Mouse (Mus musculus): ENCODE measurements around the gene Sco1. TPM values are rescaled to one million over a fixed set of nuclear protein-coding genes. Genes with fewer than 3 reads are reported as not detected.

Gene Sco1
- polyA plus RNA-seq, 1 experiment, result 1.8 TPM

DNA sequence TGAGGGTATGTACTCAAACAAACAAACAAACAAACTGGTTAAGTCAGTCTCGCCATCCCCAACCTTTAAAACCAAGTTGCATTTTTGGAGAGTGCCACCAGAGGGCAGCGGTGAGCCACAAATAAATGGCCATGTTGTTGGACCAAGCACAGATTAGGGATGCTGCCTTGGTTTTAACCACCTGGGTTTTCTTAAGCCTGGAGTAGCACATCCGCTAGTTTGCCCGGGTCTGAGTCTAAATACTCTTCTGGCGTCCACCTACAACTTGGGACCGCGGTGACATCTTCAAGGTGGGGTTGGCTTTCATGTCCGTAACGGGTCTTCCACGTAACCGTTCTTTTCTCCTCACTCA is 60.4 kb downstream of the Sco1 start:
- H3K27me3 ChIP-seq (ENCODE audit: control insufficient read depth, insufficient read depth, low read length), result no peaks in the 10 kb centered on the region
- H3K27ac ChIP-seq (ENCODE audit: control insufficient read depth, insufficient read depth, low read depth, low read length), result no peak overlapping the region
- no peaks in the 10 kb centered on the region for H3K36me3 ChIP-seq (ENCODE audit: control insufficient read depth, insufficient read depth, low read length)
- no peak for TF ChIP-seq POLR2A (IDR thresholded peaks at IDR 0.05; ENCODE audit: control insufficient read depth, low read depth, low read length)
- peak; percentile 73; the same call in 1 of the 2 replicates for TF ChIP-seq CTCF (IDR thresholded peaks at IDR 0.05; ENCODE audit: control insufficient read depth, insufficient read depth, insufficient replicate concordance, low read depth, low read length)
- peaks cover 5% of the 10 kb centered on the region for H3K4me1 ChIP-seq (ENCODE audit: control insufficient read depth, insufficient read depth, low read length)
- H3K4me3 ChIP-seq (ENCODE audit: control insufficient read depth, low read depth, low read length), result peak overlapping the region; percentile 64

GRCm38 (mm10) chr11:67113381-67113780 is 60.9 kb downstream of the Sco1 start:
- no peaks in the 10 kb centered on the region for H3K36me3 ChIP-seq (ENCODE audit: control insufficient read depth, insufficient read depth, low read length)
- peak overlapping the region; percentile 64 for H3K4me3 ChIP-seq (ENCODE audit: control insufficient read depth, low read depth, low read length)
- no peak for TF ChIP-seq POLR2A (IDR thresholded peaks at IDR 0.05; ENCODE audit: control insufficient read depth, low read depth, low read length)
- TF ChIP-seq CTCF (IDR thresholded peaks at IDR 0.05; ENCODE audit: control insufficient read depth, insufficient read depth, insufficient replicate concordance, low read depth, low read length), result no peak
- H3K27me3 ChIP-seq (ENCODE audit: control insufficient read depth, insufficient read depth, low read length), result no peaks in the 10 kb centered on the region
- no peak overlapping the region for H3K27ac ChIP-seq (ENCODE audit: control insufficient read depth, insufficient read depth, low read depth, low read length)
- peaks cover 5% of the 10 kb centered on the region for H3K4me1 ChIP-seq (ENCODE audit: control insufficient read depth, insufficient read depth, low read length)

DNA sequence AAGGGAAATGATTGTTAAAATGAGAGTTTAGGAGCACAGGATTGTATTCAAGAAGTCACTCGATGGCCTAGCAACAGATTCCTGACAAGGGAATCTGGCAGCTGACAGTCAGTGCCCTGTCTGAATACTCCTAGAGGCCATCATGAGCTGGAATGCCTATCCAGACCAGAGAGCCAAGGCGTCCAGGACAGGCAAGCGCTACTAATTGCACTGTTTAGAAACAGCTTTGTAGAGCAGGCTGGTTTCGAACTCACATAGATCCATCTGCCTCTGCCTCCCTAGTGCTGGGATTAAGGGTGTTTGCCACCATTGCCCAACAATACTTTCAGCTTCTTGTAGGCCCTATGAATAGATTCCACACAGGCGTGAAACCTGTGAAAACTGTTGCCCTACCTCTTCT is 61.8 kb downstream of the Sco1 start:
- peaks cover 5% of the 10 kb centered on the region for H3K4me1 ChIP-seq (ENCODE audit: control insufficient read depth, insufficient read depth, low read length)
- no peaks in the 10 kb centered on the region for H3K27me3 ChIP-seq (ENCODE audit: control insufficient read depth, insufficient read depth, low read length)
- no peak overlapping the region for H3K4me3 ChIP-seq (ENCODE audit: control insufficient read depth, low read depth, low read length)
- TF ChIP-seq POLR2A (IDR thresholded peaks at IDR 0.05; ENCODE audit: control insufficient read depth, low read depth, low read length), result no peak
- no peak for TF ChIP-seq CTCF (IDR thresholded peaks at IDR 0.05; ENCODE audit: control insufficient read depth, insufficient read depth, insufficient replicate concordance, low read depth, low read length)
- no peak overlapping the region for H3K27ac ChIP-seq (ENCODE audit: control insufficient read depth, insufficient read depth, low read depth, low read length)
- H3K36me3 ChIP-seq (ENCODE audit: control insufficient read depth, insufficient read depth, low read length), result no peaks in the 10 kb centered on the region

GRCm38 (mm10) chr11:67114901-67115300 is 62.4 kb downstream of the Sco1 start:
- Histone ChIP-seq H3K4me3 (ENCODE audit: control insufficient read depth, low read depth, low read length) (no peak overlapping the region), H3K27me3 (ENCODE audit: control insufficient read depth, insufficient read depth, low read length) (no peaks in the 10 kb centered on the region), H3K36me3 (ENCODE audit: control insufficient read depth, insufficient read depth, low read length) (no peaks in the 10 kb centered on the region), H3K4me1 (ENCODE audit: control insufficient read depth, insufficient read depth, low read length) (peaks cover 5% of the 10 kb centered on the region), H3K27ac (ENCODE audit: control insufficient read depth, insufficient read depth, low read depth, low read length) (no peak overlapping the region)
- no peak for TF ChIP-seq POLR2A (IDR thresholded peaks at IDR 0.05; ENCODE audit: control insufficient read depth, low read depth, low read length)
- no peak for TF ChIP-seq CTCF (IDR thresholded peaks at IDR 0.05; ENCODE audit: control insufficient read depth, insufficient read depth, insufficient replicate concordance, low read depth, low read length)

Other genes starting within 250 kb of the Sco1 start
- gene Pirt, start 140.7 kb upstream of the Sco1 start, polyA plus RNA-seq (2012; rRNA removed), result 0.04 TPM in 1 of 2 replicates, not detected in the other
- 3.0 TPM in 1 of 2 replicates, not detected in the other for gene Tmem238l, start 96.0 kb upstream of the Sco1 start, polyA plus RNA-seq (2012; rRNA removed)
- gene Tmem220, start 27.5 kb upstream of the Sco1 start, polyA plus RNA-seq (2012; rRNA removed), result 0.19 and 0.22 TPM in 2 replicates
- gene Adprm, start 76 bp upstream of the Sco1 start, polyA plus RNA-seq (2012; rRNA removed), result 5.5 and 7.6 TPM in 2 replicates
- 0.09 and 0.12 TPM in 2 replicates for gene Myh3, start 25.6 kb downstream of the Sco1 start, polyA plus RNA-seq (2012; rRNA removed)
- gene Myh2, start 118.4 kb downstream of the Sco1 start, polyA plus RNA-seq (2012; rRNA removed), result 0.01 TPM in 1 of 2 replicates, not detected in the other
- gene Myh1, start 147.4 kb downstream of the Sco1 start, polyA plus RNA-seq (2012; rRNA removed), result 0.20 and 0.30 TPM in 2 replicates
- gene Myh4, start 185.4 kb downstream of the Sco1 start, polyA plus RNA-seq (2012; rRNA removed), result 0.02 TPM in 2 replicates
- gene Myh8, start 224.5 kb downstream of the Sco1 start, polyA plus RNA-seq (2012; rRNA removed), result not detected in 2 replicates